Mouse (Mus musculus) ovary, postnatal 36 days (tissue): ENCODE data around the gene Nedd4.

Source experiments
- DNase-seq: peaks from one replicate; pipeline ENCODE4 v3.0.0; 2022; ENCODE audit warnings: low spot score, mixed read lengths

The Nedd4 gene

DNA sequence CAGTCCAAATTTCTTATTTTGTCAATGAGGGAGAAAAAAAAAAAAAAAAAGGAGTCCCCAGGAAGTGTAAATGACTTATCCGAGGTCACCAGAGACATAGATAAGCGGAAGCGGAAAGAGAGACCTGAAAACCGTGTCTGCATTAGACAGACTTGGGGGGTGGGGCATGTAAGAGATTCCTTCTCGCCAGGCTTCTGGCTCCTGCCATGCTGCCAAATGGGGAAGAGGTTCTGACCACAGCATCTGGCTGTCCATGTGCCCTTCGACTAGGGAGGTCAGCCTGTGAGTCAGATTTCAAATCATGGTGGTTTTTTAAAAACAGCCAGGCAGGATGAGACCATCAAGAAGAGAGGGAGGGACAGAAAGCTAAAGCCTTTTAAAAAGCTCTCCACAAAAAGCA lies 129.5 kb downstream of the Nedd4 start:
- no peak for DNase-seq

DNA sequence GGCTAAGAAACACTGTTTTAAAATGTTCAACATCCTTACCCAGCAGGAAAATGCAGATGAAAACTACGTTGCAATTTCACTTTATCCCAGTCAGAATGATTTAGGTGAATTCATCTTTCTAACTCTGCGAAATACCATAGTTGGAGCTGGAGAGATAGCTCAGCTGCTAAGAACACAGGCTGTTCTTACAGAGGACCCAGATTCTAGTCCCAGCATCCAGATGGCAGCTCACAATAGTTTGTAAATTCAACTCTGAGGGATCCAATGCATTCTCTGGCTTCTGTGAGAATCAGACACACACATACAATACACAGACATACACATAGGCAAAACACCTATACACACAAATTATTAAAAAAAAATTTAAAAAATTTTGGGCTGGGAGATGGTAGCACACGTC lies 133.1 kb downstream of the Nedd4 start:
- DNase-seq, result no peak

DNA sequence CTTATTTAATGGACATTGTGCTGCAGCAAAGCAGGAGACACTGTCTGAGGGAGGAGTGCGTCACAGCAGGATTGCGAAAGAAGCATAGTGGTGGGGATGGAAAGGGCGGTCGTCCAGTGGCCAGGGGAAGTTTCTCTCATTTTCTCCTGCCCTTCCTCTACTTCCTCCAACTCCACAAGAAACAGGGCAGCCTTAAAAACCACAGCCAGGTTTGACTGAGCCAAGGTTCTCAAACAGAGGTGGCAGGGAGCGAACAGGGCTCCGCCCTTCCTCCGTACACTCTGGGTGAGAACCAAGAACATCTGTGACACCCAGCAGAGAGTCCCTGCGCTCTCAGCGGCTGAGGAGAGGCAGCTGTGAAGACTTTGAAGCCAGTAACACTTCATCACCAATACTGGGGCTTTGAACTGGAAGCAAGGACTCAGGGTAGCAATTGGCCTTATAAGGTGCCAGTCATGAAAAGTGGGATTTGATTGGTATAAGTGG lies 135.0 kb downstream of the Nedd4 start:
- no peak for DNase-seq
